Mouse (Mus musculus) heart, adult 18-20 months (tissue): ENCODE results near the gene Flvcr2. TPM values are rescaled to one million over a fixed set of nuclear protein-coding genes. Genes with fewer than 3 reads are reported as not detected.
"Not testable (repeated sequence)": the region's sequence is repeated elsewhere in the genome, so short reads cannot be mapped to it uniquely, and the experiment has no call there.

Source experiments
- DNase-seq, 2 experiments: peaks; one replicate each; pipeline ENCODE4 v3.0.0; 2021 to 2022; ENCODE audit warnings: mixed read lengths in 1 of 2
- long read RNA-seq, 2 experiments: library from polyadenylated mRNA; stranded (forward); transcript quantifications; one replicate each; pipeline ENCODE4 v2.0.0; 2021
- total RNA-seq, 2 experiments: library from RNA; stranded (reverse); gene quantifications; 2 replicates each; pipeline ENCODE4 v1.2.3; 2021

The Flvcr2 gene
- total RNA-seq, result 1 to 10 TPM; 2.2 to 3.2 TPM
- long read RNA-seq, experiment 1, partial matches to known transcripts, result 0 of 1 reads
- long read RNA-seq, experiment 1, other reads (novel, unspliced or antisense), result 1 of 1 reads
- long read RNA-seq, experiment 2, partial matches to known transcripts, result 1 of 3 reads
- long read RNA-seq, experiment 2, other reads (novel, unspliced or antisense), result 2 of 3 reads

DNA sequence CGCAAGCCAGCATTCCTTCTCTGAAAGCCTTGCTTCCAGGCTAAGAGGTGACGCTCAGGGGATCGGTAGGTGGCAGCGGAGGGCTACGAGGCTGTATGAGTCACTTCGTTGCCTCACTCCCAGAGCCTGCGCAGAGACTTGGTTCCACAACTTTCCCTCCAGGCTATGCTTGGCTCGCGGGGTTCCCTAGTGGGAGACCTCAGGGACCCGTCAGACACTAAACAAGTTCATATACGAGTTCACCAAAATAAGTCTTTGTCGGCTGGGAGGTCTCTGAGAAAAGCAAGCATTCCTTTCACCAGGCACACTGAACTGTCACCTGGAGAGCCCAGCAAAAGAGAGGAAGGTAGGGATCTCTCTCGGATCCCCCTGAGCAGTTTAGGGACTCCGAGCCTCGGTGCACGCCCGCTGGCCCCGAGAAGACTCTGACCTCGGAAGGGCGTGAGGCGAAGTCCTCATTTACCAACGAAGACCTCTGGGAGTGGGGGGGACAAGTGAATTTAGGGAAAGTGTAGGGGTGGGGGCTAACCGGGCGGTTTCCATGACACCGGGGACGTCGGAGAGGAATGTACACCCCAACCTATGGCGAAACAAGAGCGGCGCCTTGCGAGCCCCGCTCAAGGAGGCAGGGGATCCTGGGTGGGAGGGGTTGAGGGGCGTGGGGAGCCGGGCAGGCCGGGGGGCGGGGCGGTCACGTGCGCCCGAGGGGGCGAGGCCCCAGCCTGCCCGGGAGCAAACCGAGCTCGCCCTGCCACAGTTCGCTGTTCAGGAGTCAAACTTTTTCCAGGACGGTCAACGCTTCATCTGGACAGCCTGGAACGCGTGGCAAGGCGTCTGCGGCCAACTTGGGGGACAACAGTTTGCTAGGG lies at the start of gene Flvcr2:
Flvcr2 (plus strand) TSS at position 713 of the 869 bp plus-strand sequence.
- peak; percentile 88 for DNase-seq

DNA sequence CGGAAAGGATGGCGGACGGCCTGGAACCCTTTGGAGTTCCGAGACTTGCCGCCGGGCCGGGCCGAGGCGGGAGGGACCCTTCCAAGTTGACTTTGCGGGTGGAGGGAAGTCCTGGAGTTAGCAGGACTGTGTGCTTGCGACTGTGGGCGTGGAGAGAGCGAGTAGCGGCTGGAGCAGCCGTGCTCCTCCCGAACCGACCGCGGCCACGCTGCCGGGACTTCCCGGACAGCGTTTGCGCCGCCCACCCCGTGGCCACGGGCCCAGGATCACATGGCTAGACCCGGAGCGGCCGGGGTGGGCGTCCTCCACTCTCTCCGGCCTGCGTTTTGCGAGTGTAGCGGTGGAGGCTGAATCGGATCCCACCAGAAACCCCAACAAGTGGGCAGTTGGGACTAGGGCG lies 48.2 kb upstream of the Flvcr2 start:
- DNase-seq, result not testable (repeated sequence)

GRCm38 (mm10) chr12:85700191-85700841 lies 46.0 kb upstream of the Flvcr2 start:
- no peak for DNase-seq

DNA sequence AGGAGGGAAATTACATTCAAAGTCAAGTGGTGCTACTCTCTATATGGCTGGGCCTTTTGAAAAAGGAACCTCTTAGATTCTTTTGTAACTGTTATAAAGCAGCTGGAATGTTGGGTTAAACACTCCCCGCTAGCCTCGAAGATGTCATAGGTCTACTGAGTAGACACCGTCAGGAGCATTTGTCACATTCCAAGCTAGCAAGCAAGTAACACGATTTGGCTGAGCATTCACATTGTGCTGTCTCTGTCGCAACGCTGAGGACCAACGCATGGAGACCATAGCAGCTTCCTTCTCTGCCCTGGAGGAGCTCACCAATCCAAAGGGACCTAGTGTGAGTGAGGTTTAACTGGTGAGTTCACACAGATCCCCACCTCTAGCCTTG lies 45.5 kb upstream of the Flvcr2 start:
- DNase-seq, result no peak

- DNase-seq, result no peak
Measured at GRCm38 (mm10) chr12:85702166-85703055, 43.9 kb upstream of the Flvcr2 start.

- no peak for DNase-seq
Measured at GRCm38 (mm10) chr12:85703507-85703906, 42.8 kb upstream of the Flvcr2 start.

DNA sequence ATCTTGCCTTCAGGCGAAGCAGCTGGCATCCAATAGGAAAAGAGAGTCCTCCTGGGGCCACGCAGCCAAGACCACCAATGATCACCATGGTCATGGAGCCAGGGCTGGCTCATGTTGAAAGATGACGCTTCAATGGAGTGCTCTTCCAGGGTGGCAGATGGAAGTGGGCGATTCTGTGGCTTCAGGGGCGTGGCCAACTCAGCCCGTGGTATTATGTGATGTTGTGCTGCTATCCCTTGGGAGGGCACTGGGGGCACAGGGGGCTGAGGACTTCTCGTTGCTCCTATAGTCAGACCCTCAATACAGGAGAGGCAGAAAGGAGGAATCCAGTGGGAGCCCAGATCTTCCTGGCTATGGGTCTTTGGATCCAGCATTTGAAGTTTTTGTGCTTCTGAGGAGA lies 41.8 kb upstream of the Flvcr2 start:
- DNase-seq, result no peak

GRCm38 (mm10) chr12:85705002-85705830 lies 41.1 kb upstream of the Flvcr2 start:
- peak; percentile 89 to 92 for DNase-seq

GRCm38 (mm10) chr12:85705831-85706530 lies 40.4 kb upstream of the Flvcr2 start:
- DNase-seq, result no peak

DNA sequence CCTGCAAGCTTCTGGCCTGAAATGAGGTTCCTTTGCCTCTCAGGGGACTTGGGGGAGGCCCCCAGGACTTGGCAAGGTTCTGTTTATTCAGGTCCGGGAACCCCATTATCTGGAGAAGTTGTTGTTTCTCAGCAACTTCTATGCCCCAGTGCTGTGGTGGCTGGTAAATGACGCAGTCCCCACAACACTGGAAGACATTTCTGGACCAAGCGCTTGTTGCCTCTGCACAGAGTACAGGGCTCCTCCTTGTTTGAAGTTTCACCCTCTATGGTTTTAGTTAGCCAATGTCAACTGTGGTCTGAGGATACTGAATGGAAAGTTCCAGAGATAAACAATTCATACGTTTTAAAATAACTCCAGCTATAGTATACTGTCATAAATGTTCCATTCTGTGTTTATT lies 39.4 kb upstream of the Flvcr2 start:
- no peak for DNase-seq

- no peak for DNase-seq
Measured at GRCm38 (mm10) chr12:85707391-85707790, 38.9 kb upstream of the Flvcr2 start.

DNA sequence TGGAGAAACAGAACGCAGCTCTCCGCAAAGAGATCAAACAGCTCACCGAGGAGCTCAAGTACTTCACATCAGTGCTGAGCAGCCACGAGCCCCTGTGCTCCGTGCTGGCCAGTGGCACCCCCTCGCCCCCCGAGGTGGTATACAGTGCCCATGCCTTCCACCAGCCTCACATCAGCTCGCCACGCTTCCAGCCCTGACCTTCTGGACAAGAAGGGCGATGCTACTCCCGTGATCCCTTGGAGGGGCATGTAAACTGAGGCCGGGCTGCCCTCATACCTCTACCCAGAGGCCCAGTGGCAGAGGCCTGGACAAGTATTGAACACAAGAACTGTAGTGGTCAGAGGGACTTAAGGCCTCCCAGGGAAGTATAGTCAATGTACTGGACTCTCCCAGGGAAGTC lies 37.8 kb upstream of the Flvcr2 start:
- DNase-seq, result no peak

- peak in 1 of 2 experiments; percentile 47 for DNase-seq
Measured at GRCm38 (mm10) chr12:85710695-85711094, 35.6 kb upstream of the Flvcr2 start.

DNA sequence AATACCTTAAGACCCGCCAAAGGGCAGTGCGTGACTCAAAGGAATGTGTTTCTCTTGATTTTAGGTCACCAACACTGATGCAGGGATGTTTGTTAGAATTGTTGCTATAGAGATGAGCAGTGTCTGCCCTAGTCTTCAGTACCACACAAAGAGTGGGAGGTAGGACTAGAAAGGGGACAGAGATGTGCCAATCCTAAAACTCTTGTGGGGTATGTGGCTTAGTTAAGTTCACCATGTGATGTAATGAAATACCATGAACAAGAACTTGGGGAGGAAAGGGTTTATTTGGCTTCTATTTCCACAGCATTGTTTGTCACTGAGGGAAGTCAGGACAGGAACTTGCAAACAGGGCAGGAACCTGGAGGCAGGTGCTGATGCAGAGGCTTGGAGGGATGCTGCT lies 33.8 kb upstream of the Flvcr2 start:
- no peak for DNase-seq

DNA sequence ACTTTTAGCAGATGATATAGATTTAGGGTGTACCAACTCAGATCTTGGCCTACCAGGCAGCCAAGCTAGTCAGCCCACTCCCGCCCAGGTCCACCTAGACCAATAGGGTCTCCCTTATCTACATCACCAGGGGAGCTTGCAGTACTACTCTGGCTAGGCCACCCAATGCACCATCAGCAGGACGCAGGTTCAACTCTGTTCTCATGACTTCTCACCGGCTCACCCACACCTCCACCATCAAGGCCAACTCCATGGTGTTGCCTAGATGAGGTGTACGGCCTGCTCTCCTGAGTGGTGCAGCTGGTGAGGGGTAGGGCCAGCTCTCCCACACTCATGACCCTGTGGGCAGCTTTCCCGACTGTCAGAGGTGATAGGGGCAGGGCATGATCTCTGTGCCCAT lies 32.2 kb upstream of the Flvcr2 start:
- DNase-seq, result no peak

GRCm38 (mm10) chr12:85725306-85725705 lies 21.0 kb upstream of the Flvcr2 start:
- DNase-seq, result no peak

- DNase-seq, result no peak
Measured at GRCm38 (mm10) chr12:85726729-85727397, 19.5 kb upstream of the Flvcr2 start.

GRCm38 (mm10) chr12:85728181-85728580 lies 18.2 kb upstream of the Flvcr2 start:
- no peak for DNase-seq

DNA sequence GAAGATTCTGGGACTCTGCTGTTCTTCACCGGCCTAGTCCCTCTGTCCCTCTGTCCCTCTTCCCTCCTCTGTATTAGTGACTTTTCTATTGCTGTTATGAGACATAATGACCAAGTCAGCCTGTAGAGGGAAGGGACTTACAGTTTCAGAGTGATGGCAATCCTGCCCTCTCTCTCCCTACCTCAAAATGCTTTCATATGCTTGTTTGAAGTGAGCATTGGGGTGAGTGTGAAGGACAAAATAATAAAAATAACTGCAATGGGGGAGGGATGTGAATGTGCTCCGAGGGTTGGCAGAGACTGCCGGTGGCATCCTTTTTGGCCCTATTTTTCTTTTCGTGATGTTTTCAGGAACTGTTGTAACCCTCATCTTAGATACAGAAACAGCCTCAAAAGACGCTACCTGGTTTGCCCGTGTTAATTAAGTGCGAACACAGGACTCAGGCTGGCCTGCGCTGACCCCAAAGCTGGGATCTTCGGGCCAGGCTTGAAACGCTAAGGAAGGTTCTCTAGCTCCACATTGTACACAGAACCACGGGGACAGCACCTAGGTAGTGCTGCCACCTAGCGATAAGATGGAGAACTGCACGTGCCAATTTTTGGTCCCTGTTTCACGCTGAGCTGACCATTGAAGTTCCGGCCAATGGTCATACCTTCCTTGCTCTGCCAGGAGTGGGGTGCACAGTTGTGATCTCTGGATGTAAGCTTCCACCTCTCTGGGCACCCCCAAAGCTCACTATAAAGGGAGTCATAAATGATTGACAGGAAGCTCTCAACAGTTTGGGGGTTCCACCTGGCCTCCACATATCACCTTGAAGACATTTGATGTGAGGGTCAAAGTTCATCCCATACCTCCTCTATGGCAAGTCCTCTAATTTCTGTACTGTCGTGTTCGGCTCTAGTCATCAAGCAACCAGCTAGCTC lies 17.1 kb upstream of the Flvcr2 start:
- peak; percentile 61 to 84 for DNase-seq
